ENCODE assay signal across 13 mouse cellular contexts in genomic region chr2:38097469-38097868, GRCm38 (mm10).
"Had no signal": no experiment of that assay in that cellular context is flagged by ENCODE, and none has a peak within 500 bp of the region (broad histone marks: within the 10 kb centered on the region; RNA-seq: fewer than 3 reads in every experiment).

No protein-coding gene starts in this region.

- DNase-seq: kidney, postnatal 14 days; layer of hippocampus, adult 9-11 months; lung, adult 2 months; lung, postnatal 36 days; right cerebral cortex, postnatal 14 days; thymus, adult 2 months; thymus, postnatal 25 days had no signal

- H3K4me3 ChIP-seq: kidney, embryonic 15.5 days; limb, embryonic 13.5 days; neural tube, embryonic 12.5 days; stomach, embryonic 15.5 days had no signal

- H3K27ac ChIP-seq: kidney, embryonic 15.5 days; limb, embryonic 13.5 days; liver, embryonic 14.5 days; neural tube, embryonic 12.5 days; stomach, embryonic 15.5 days had no signal

- H3K9ac ChIP-seq: kidney, embryonic 15.5 days; limb, embryonic 13.5 days; liver, embryonic 14.5 days; neural tube, embryonic 12.5 days; stomach, embryonic 15.5 days had no signal

- H3K27me3 ChIP-seq: limb, embryonic 13.5 days; neural tube, embryonic 12.5 days; stomach, embryonic 15.5 days had no signal

- H3K4me2 ChIP-seq: kidney, embryonic 15.5 days; limb, embryonic 13.5 days; neural tube, embryonic 12.5 days; stomach, embryonic 15.5 days had no signal

- H3K36me3 ChIP-seq: kidney, embryonic 15.5 days; limb, embryonic 13.5 days; neural tube, embryonic 12.5 days; stomach, embryonic 15.5 days had no signal

- H3K9me3 ChIP-seq: kidney, embryonic 15.5 days; limb, embryonic 13.5 days; neural tube, embryonic 12.5 days; stomach, embryonic 15.5 days had no signal

- ATAC-seq: lung, postnatal 0 days had no signal
